Mouse (Mus musculus) layer of hippocampus, postnatal 10 days (tissue): ENCODE data around the gene P2rx3. TPM values are rescaled to one million over a fixed set of nuclear protein-coding genes. Genes with fewer than 3 reads are reported as not detected.

Experiments used
- DNase-seq, 2 experiments: peaks; one replicate each; pipeline ENCODE4 v3.0.0; 2021; ENCODE audit warnings: low spot score in 2 of 2
- long read RNA-seq: library from polyadenylated mRNA; stranded (forward); transcript quantifications from one replicate; pipeline ENCODE4 v2.0.0, GENCODE M21; 2023
- total RNA-seq, 2 experiments: library from RNA; stranded (reverse); gene quantifications; 2 replicates each; pipeline ENCODE4 v1.2.3; 2021

P2rx3 gene
- 1 to 10 TPM; 2.0 to 2.1 TPM for total RNA-seq
- long read RNA-seq = 0 reads

DNA sequence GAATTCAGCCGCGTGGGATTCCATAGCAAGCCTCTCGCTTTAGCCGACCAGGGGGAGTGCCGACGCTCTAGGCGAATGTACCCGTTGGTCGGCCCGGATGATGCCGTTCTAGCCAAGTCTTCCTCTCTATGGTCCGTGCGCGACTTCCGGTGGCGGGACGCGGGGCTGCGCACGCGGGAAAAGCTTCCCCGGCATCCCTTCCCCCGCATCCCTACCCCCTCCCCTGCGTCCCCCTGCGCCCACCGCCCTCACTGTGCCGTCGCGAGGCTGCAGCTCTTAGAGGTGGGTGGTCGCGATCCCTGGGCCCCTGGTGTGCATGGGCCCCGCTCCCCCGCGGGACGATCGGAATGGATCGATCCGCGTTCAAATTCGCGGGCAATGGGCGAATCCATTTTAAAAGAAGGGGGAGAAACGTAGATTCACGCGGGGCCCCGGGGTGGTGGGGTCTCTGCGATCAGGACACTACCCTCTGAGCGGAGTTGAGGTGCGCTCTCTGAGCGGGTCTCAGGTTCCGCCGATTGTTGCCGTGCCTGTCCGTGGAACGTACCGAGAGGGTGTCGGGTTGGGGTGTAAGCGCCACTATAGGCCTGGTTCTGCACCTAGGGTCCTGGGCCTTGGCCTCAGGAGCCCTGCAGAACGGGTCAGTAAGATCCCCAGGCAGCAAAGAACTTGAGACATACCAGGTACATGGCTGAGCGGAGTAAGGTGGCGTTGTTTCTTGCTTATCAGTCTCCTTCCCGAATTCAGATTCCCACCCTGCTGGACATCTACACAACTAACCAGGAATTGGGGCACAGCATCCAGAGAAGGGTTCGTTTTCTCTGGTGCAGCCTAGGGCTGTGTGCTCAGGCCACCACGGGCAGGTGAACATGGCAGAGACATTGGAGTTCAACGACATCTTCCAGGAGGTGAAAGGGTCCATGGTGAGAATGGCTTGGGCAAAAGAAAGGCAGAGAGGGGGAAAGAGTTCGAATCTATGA lies at the start of gene P2rx3, which contains the start of gene Ssrp1:
TSS of gene P2rx3 (minus strand) at position 416 of the 980 bp plus-strand sequence.
TSS of gene Ssrp1 (plus strand) at position 188 of the 980 bp plus-strand sequence.
- DNase-seq = peak; percentile 90 to 92

DNA sequence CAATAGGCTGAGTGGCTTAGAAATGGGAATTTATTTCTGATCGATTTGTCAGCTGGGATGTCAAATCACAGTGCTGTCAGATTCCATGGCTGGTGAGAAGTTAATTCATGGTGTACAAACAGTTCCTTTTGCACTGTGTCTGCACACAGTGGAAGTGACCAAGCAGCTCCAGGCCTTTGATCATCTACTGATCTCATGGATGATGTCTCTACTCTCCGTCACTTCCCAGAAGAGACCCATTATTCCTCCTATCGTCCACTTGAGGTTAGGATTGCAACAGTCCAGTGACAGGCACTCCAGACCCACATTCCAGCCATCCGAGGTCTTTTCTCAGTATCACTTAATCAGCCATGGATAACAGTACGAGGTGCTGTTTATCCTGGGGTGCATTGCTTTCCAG lies 36.5 kb upstream of the P2rx3 start:
- DNase-seq = no peak

GRCm38 (mm10) chr2:85071921-85072320 lies 34.7 kb upstream of the P2rx3 start:
- DNase-seq = no peak

DNA sequence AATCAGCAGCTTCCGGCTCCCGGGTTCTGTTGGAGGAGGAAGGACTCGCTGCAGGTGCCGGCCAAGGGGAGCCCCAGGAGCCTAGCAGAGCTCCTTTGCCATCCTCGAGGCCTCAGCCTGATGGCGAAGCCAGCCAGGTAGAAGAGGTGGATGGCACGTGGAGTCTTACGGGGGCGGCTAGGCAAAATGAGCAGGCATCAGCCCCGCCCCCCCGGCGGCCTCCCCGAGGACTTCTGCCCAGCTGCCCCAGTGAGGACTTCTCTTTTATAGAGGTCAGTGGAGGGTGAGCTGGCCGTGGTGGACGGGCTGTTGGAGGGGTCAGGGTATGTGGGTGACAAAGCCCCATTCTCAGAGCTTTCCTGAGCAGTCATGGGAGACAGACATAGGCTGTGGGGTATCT lies 32.8 kb upstream of the P2rx3 start:
- no peak for DNase-seq

- DNase-seq = no peak
These were observed 31.4 kb upstream of the P2rx3 start for GRCm38 (mm10) chr2:85068626-85069025.

DNA sequence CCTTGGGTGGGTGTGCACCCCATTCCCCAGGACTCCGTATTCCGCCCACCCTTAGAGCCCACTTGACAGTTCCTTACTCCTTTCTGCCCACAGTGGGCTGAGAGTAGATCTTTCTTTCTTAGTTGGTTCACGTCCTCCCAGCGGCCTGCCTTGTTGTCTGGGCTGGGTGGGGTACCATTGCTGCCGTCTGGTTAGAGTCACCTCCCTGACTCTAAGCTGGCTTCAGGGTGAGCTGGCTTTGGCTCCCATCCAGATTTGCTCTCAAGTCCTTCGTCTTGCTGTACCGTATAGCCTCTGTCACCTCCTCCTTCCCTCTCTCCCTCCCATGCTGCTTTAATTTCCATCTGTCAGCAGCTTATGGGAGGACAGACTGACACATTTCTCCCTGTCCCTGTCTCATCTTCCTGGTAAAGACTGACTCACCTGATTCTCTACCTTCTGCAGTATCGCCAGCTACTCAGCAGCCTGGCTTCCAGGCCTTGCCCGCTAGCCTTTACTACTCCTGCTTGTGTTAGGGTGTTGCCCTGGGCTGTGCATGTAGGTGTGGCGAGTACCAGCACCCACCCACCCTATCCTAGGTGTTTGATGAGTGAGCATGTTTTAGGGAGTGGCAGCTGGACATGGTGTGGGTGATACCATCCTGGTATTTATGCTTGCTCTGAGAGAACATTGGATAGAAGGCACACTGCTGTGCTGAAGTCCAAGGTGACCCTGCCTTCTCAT lies 30.8 kb upstream of the P2rx3 start:
- no peak for DNase-seq

GRCm38 (mm10) chr2:85066937-85067336 lies 29.7 kb upstream of the P2rx3 start:
- no peak for DNase-seq

DNA sequence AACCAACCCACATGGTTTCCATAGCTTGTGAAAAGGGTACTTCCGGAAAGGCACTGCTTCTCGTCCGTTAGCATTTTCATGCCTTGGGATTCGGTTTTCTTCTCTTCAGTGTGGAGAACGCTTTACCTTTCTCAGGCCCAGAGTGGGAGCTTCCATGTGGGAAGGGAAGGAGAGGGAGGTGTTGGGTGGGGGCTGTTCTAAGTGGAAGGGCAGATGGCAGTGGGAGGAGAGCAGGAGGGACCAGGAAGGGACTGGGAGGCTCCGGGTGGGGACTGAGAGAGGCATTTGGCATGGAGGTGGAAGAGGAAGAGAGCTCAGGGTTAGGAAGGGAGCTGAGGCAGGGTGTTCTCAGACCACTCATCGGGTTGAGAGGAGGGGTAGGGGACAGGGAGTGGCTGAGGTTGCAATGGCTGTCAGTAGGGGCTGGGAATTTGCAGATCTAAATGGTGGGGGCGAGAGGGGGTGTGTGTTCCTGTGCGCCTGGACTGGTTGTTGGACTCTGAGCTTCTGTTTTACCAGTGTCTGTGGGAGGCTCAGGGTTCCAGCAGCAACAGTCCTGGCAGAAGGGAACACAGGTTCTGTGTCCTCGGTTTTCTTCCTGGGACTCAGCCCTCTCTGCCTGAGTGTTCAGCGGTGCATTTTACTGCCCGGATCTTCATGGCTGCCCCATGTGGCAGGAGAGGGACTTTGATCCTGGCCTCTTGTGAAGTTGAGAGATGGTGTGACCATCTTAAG lies 28.0 kb upstream of the P2rx3 start:
- no peak for DNase-seq

DNA sequence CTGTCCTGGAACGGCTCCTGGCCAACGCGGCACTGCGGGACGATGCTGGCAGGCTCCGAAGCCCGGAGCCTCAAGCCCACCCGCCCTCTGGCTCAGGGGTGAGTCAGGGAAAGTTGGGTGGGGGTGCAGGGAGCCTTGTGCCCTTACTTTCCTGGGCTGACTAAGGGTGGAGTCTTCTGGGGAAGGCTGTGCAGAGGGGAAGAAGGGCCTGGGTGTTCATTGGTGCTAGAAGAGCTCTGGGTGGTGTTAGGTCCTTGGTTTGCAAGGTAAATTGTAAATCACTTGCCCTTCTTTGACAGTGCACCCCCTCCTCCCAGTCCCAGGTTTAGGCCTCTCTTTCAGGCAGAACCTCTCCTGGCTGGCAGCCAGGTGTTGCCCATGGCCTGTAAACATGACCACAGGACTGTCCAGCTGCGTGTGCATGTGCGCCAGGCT lies 23.9 kb upstream of the P2rx3 start:
- DNase-seq = no peak

DNA sequence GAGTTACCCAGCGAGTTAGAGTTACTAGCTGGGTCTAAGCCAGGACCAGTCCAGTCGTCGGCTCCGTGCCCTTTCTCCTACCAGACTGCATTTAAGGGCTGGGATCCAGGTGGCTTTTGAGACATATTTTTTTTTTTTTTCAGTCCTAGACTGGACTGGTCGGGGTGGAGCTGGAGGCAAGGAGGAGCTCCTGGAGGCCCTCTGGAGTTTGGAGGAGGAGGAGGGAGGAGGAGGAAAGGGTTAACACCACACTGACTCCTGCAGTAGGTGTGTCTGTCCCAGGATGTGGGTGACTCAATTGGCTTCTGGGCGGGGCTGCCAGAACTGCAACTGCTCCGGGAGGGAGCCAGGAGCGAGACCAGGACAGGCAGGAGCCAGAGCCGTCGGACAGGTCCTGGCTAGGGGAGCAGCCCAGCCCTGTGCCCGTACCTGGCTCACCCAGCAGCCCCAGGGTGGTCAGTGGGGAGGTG lies 23.4 kb upstream of the P2rx3 start:
- no peak for DNase-seq

DNA sequence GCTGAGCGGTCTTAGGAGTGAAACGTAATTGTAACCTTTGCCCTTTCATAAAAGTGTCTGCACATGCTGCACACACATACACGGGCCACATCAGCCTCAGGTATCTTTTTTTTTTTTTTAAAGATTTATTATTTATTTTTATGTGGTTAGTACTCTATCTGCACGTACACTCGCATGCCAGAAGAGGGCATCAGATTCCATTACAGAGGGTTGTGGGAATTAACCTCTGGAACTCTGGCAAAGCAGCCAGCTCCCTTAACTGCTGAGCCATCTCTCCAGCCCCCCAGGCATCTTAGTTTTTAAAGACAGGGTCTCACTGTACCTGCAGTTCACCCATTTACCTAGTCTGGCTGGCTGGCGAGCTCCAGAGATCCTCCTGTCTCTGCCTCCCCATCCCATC lies 22.4 kb upstream of the P2rx3 start:
- DNase-seq = no peak

GRCm38 (mm10) chr2:85056711-85057110 lies 19.4 kb upstream of the P2rx3 start:
- no peak for DNase-seq

DNA sequence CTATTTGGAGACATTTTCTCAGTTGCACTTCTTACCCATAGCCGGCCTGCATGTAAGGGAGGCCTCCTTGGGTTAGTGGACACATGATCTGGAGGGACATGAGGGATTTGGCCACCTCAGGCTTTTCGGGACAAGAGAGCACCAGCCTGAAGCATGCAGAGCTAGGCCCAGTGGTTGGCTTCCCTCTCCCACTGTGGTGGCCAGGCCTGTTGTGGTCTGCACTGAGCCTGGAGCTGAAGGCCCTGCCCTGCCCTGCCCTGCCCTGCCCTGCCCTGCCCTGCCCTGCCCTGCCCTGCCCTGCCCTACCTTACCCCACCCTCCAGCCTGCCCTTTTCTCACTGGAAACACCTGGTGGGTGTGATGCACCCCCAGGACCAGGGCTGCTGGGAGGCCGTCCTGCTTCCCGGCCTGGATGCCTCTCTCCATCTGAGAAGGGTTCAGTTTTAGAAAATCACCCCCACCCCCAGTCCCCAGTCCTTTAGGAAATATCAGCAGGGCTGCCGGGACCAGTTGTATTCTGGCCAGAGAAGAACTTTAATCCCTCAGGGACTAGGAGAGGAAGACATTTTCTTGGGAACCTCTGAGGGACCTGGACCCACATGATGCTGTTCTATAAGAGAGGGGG lies 16.0 kb upstream of the P2rx3 start:
- DNase-seq = no peak

GRCm38 (mm10) chr2:85050746-85051145 lies 13.5 kb upstream of the P2rx3 start:
- no peak for DNase-seq

GRCm38 (mm10) chr2:85050001-85050634 lies 12.9 kb upstream of the P2rx3 start:
- peak in 1 of 2 experiments; percentile 57 for DNase-seq

- no peak for DNase-seq
These were observed 12.0 kb upstream of the P2rx3 start for GRCm38 (mm10) chr2:85049277-85049676.

GRCm38 (mm10) chr2:85048168-85048751 lies 11.0 kb upstream of the P2rx3 start:
- peak; percentile 72 to 73 for DNase-seq

- DNase-seq = peak; percentile 91 to 95
These were observed 10.4 kb upstream of the P2rx3 start, which contains the start of gene Tnks1bp1 for GRCm38 (mm10) chr2:85047596-85048167. Gene Tnks1bp1 (plus strand): TSS chr2:85048022.

- no peak for DNase-seq
These were observed 9.8 kb upstream of the P2rx3 start for GRCm38 (mm10) chr2:85047081-85047480.
